Mouse (Mus musculus) cerebral cortex, adult 2 months (tissue): ENCODE measurements around the gene Dolk.

Experiments
- WGBS: fragments of 180-500 bp; shearing (Covaris S2); methylation state at CpG from one replicate; pipeline ENCODE4 v1.1.7; 2018; 5-methylcytosine and 5-hydroxymethylcytosine counted together

Dolk gene

DNA sequence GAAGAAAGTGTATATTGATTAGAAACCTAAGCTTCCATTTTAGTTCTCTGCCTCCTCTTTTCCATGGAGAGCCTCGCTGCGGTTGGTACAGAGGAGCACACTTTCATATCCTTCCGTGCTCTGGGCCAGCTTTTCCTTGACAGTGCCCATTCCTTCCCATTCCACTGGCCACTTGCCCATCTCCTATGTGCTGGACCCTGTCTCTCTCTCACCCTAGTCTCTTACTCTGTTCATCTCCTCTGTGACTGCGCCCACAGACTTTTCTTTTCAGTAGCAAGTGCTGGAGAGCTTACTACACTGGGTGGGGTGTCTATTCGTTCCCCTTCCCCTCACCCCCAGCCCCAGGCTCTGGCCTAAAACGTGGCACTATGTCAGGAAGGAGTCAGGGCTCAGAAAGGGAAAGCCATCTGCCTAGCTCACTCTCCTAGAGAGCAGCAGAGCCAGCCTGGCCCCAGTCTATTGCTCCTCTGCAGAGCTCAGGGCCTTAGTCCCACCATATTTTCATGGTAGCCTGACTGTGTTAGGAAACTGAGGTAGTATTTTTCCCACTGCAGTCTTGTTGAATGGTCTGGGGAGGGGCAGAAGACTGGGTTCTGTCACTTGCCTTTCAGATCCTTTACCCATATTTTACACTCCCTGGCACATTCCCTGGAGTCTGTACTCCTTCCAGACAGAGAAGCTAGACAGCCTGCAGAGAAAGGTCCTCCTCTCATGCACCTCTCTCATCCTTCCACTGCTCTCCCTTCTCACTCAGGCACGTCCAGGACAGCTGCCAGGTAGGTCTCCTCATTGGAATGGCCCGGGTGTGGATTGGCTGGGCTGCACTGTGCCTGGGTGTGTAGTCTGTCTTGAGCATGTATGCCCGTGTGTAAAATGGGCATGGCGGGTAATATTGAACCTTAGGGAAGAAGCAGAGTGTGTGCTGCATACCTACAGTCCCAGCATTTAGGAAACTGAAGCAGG is 35.7 kb downstream of the Dolk start:
- 74% methylated on average over 10 of the region's 10 CpGs for WGBS

DNA sequence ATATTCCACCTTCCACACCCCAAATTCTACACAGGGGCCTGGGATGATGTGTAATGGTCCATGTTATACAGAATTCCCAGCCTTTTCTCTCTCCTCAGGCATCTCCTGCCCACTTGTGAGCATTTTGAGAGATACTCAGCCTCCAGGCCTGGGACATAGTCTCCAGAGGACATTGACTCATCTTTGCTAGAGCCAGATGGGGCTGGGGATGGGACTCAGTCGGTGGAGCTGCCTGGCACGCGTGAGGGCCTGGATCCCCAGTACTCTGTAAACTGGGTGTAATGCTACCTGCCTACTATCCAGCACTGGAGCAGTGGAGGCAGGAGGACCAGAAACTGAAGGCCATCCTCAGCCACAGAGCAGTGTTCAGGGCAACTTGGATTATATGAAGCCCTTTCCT is 37.0 kb downstream of the Dolk start:
- 63% methylated on average over 3 of the region's 3 CpGs for WGBS

DNA sequence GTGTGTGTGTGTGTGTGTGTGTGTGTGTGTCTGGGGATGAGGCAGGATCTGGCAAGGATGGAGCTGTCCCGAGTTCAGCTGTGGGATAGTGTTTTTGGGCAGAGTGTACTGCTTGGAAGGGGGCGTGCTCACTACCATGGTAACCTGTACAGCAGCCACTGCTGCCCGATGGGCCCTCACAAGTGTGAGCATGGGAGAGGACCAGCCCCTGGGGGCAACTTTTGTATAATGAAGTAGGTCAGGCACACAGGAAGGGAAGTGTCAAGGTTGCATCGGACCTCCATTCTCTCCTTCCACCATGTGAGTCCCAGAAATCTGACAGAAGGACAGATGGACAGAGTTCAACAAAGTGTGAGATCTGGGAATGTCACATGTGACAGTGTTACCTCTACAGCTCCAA is 38.5 kb downstream of the Dolk start:
- 43% methylated on average over 4 of the region's 4 CpGs for WGBS

DNA sequence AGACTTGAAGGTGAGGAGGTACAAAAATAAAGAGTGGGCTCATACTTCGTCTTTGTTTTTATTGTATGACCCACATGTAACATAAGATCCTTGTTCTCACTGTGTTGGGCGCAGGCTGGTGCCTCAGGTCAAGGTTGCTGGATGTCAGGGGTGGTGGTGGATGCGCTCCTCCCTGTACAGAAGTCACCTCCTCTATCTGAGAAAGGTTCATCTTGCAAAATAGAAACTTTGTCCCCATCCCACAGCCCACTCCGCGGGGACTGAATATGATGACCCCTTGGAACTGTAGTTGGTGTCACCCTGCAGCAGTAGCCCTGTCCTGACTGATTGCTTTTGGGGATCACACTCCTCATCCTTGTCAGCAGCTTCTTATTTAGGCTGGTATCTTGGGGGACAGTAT is 39.1 kb downstream of the Dolk start:
- WGBS, result 88% methylated on average over 5 of the region's 5 CpGs

DNA sequence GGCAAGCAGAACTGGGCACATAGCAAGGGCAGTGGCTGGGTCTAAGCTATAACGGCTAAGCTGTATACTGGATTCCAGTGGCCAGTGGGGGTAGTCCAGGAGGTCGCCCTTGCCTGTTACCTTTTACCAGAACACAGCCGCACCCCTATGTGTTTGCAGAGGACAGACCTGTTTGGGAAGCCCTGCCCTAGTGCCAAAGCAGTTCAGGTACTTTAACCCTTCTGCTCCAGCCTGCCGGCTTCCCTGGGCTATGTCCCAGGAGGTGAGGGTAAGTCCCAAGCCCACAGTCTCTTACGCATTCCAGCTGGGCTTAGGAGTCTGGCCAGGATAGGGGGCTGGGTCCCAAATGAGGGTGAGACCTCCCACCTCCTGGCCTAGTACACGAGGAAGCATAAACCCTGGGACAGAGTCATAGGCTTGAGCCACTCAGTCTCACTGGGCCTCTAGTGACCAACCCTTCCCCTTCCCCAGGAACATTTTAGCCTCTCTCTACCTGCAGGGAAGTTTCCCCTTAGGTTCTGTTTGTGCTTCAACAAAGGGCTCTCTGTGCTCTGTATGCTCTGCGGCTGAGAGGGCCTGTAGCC is 41.4 kb downstream of the Dolk start:
- 74% methylated on average over 7 of the region's 7 CpGs for WGBS

DNA sequence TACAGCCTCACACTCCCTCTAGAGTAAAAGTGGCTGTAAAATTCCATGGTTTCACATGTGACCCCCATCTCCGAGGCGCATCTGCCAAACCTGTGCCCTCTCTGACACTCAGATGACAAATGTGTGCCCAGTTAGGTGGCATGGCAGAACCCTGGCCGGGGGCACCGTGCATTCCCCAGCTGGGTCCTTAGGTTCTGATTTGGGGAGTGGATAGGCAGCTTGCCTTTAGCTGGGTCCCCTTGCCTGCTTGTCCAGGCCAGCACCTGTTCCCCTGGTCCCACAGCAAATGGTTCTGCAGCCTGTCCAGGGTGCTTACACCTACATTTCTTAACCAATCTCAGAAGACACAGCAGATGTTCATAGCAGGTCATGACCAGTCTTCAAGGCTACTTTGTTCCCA is 42.7 kb downstream of the Dolk start:
- 95% methylated on average over 4 of the region's 4 CpGs for WGBS

DNA sequence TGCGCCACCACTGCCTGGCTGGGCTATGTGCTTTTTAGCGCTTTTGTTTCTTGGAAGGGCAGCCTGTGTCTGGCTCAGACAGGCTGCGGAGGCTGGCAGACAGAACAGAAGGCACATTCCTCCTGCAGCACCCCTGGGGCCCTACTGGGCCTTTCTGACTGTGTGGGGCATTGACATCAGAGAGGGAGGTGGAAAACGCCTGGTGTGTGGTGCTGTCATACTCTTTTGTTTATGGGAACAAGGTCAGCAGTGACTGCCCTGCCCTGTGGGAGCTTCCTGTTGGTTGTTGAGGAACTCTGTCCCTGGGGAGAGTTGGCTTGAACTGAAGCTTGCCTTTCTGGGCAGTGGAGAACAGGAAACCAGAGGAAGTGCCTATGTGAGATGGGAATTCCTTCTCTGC is 43.6 kb downstream of the Dolk start:
- 33% methylated on average over 4 of the region's 4 CpGs for WGBS

DNA sequence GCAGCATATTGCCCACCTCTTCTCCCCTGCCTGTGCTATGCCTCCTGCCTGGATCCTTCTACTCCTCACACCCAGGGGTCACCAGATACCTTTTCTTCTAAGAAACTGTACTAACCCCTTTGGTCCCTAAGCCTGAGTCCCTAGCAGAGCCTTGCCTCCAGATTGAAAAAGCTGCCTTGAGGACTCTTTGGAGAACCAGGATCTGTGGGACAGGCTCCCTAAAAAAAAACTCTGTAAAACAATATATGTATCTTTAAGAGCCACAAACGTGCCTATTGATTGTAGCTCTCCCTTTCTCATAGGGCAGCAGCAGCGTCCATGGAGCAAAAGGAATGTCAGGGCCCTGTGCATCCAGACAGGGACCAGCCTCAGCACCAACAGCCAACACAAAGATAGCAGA is 45.9 kb downstream of the Dolk start, which contains the start of gene Gm28035:
TSS of gene Gm28035 (plus strand) at position 301 of the 400 bp plus-strand sequence.
- 59% methylated on average over 2 of the region's 2 CpGs for WGBS

DNA sequence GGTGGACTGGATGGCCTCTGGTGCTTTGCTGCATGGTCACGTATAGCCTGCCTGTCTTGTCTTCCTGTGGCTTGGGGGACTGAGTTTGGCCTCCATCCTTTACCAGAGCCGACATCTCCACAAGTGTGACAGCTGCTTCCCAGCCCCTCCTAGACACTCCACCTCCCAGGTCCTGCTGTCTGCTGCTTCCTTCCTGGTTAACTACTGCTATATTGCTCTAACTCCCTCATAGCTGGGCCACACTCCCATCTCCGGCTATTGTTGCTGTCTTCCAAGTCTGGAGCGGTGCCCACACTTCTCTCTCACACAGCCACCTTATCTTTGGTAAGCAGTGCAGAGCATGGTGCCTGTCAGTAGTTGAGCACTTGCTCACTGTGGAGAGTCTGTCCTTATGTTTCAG is 46.4 kb downstream of the Dolk start:
- WGBS, result 31% methylated on average over 4 of the region's 4 CpGs

DNA sequence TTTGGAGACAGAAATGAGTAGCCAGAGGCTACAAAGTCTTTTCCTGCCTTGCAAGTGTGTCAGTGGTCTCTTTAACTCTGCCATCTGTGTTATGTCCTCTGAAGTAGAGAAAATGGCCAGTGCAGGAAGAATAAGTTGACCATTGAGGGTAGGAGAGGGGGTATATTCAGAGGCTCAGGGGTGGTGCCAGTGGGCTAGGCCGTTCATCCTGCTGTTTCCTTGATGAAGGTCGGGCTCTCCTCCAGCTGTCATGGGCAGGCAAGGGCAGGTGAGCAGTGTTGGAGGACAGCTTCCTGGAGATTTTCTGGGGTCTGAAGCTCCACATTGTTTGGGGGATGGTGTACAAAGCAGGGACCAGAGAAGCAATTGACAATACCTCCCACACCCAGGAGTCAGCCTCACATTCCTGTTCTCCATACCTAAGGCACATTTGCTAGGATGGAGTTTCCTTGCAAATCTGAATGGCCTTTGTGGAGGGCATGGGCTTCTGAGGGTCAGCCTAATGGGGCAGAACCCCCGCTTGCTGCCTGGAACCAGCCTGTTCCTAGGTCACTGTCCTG is 47.1 kb downstream of the Dolk start:
- WGBS, result 66% methylated on average over 3 of the region's 3 CpGs

DNA sequence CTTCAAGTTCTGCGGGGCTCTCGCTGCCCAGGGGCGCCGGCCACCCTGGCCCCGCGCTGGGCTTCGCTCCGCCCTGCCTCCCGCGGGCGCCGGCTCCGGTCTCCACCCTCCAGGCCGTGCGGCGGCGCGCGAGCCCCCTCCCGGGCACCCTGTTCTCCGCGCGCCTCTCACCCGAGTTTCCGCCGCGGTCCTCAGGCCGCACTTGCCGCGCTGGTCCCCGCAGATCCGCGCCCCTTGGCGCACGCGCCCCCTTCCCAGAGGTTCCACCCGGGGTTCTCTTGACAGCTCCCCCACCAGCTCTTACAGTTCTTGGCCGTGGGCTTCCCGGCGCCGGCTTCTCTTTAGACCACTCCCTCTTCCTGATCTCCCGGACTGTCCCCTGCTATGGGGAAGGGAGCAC is 48.3 kb downstream of the Dolk start:
- WGBS, result under 1% methylated on average over 39 of the region's 42 CpGs

DNA sequence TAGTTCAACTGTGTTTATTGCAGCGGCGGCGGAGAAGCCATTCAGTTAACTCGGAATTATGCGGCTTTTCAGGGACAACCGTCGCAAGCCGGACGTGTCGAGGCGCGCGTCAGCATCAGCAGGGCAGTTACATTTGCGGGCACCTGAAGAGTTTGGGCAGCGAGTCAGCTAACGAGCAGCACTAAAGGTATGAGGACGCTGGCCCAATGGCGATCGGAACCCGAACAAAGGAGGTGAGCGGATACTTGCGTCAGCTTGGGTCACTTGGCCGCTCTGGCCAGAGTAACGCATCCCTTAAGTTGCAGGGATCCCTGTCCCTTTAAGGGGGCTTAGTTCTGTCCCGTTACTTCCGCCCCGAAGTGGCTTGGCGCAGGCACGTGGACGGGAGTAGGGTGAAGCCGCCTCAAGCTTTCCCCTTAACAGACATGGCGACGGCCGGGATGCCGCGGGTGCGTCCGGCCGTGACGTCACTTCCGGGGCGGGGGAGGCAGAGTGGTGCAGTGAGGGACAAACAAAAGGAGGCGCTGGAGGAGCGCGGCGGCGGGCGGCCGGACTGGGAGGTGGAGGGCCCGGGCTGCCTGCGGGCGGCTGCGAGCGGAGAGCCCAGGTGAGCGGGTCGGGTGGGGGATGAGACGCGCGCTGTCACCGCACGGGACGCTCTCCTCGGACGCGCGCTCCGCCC is 48.8 kb downstream of the Dolk start, which contains the start of gene Lrrc8a:
TSS of gene Lrrc8a (plus strand) at position 517 of the 682 bp plus-strand sequence.
- WGBS, result 1% methylated on average over 67 of the region's 67 CpGs

DNA sequence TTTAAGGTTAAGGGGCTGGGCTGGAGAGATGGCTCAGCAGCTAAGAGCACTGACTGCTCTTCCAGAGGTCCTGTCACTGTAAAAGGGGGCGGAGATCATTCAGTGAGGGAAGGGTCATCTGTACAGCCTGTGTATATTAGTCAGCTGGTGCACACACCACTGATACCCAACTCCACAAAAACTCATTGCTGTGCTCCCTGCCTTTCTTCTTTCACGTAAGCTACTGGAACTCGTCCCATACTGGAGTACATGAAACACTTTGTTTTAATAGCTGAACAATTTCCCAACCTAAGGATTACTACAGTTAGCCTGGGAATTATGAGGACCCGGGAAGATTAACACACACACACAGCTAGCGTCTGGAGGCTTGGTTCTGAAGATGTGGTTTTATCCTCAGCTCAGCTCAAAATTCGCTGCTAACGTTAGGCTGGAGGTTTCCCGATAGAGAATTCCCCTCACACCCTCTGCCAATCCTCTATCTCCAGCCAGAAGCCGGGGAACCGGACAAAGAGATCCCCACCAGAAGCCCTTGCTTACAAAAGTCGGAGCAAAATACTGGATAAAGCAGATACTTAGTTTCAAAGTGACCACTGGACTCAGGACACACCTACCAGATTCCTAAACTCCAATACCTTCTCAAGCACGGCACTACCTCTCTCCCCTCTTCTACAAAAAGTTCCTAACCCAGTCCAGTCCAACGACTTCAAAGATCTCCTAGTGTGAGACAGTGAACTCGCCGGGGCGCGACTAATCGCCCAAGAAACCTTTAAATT is 49.5 kb downstream of the Dolk start:
- 3% methylated on average over 18 of the region's 18 CpGs for WGBS

DNA sequence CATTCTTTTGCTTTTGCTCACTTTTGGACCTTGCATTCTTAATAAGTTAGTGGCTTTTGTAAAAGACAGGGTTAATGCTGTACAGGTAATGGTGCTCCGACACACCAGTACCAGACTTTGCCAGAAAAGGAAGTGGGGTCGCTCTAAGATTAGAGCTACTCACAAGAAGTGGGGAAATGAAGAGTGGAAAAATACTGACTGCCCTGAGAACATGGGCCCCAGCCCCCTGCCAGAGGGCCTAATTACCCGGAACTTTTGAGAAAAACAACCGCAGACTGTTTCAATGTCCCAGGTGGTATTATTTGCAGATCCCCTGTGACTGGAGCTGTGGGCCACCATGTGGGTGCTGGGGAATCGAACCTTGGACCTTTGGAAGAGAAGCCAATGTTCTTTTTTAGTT is 50.5 kb downstream of the Dolk start:
- WGBS, result 82% methylated on average over 5 of the region's 5 CpGs
